Mouse (Mus musculus) limb, embryonic 14.5 days (tissue): ENCODE measurements at regions not wholly inside any gene's neighbourhood (a gene's known extent, or its start where the extent isn't known, plus 50 kb on each side); places are given as distances from the start of the nearest gene placed in this dataset.

Experiments used
- ATAC-seq: fragments of 200-750 bp; cut with Nextera tagmentation; 2 replicates; pipeline ENCODE4 v1.8.0; 2017; ENCODE audit warnings: low read depth, moderate number of reproducible peaks, moderate TSS enrichment; ENCODE audit not compliant: low FRiP score
- DNase-seq: peaks from one replicate; pipeline ENCODE4 v3.0.0-alpha.2; 2015; ENCODE audit warnings: low spot score
- H3K27ac ChIP-seq: fragments of 300-500 bp; sonication (generic); replicated peaks from 2 replicates; pipeline ENCODE4 v1.5.1; 2014; ENCODE audit warnings: low read depth, mild to moderate bottlenecking, low read length, moderate library complexity, mixed read lengths
- H3K27me3 ChIP-seq: fragments of 300-500 bp; sonication (generic); 2 replicates; pipeline ENCODE4 v1.6.1; 2014; ENCODE audit warnings: low read length, mixed read lengths; ENCODE audit not compliant: control insufficient read depth, insufficient read depth
- H3K36me3 ChIP-seq: fragments of 300-500 bp; sonication (generic); 2 replicates; pipeline ENCODE4 v1.6.1; 2014; ENCODE audit warnings: mild to moderate bottlenecking, low read length, moderate library complexity, mixed read lengths; ENCODE audit not compliant: control insufficient read depth, insufficient read depth
- H3K4me1 ChIP-seq: fragments of 300-500 bp; sonication (generic); 2 replicates; pipeline ENCODE4 v1.6.1; 2014; ENCODE audit warnings: antibody characterized with exemption, low read length, mixed read lengths; ENCODE audit not compliant: control insufficient read depth, insufficient read depth
- H3K4me2 ChIP-seq: fragments of 300-500 bp; sonication (generic); replicated peaks from 2 replicates; pipeline ENCODE4 v1.6.1; 2014; ENCODE audit warnings: low read depth, mild to moderate bottlenecking, low read length, moderate library complexity; ENCODE audit not compliant: severe bottlenecking
- H3K4me3 ChIP-seq: fragments of 300-500 bp; sonication (generic); replicated peaks from 2 replicates; pipeline ENCODE4 v1.5.1; 2014; ENCODE audit warnings: low read length
- H3K9ac ChIP-seq: fragments of 300-500 bp; sonication (generic); 2 replicates; pipeline ENCODE4 v1.6.1; 2014; ENCODE audit warnings: mild to moderate bottlenecking, low read depth, low read length, moderate library complexity; ENCODE audit not compliant: severe bottlenecking
- H3K9me3 ChIP-seq: fragments of 300-500 bp; sonication (generic); 2 replicates; pipeline ENCODE4 v1.6.1; 2016; ENCODE audit warnings: low read length; ENCODE audit not compliant: control insufficient read depth
- POLR2A ChIP-seq: fragments of 200-500 bp; IDR thresholded peaks from 2 replicates; pipeline ENCODE4 v1.8.0; 2012; ENCODE audit warnings: inconsistent platforms, mild to moderate bottlenecking, moderate library complexity, borderline replicate concordance; ENCODE audit not compliant: insufficient read depth, insufficient read length; ENCODE audit errors: extremely low read depth
- WGBS: fragments of 180-500 bp; shearing (Covaris S2); extraction: QIAGEN DNeasy Blood & Tissue Kit; methylation state at CpG from one replicate; pipeline ENCODE4 v1.1.7; 2014; 5-methylcytosine and 5-hydroxymethylcytosine counted together

GRCm38 (mm10) chrX:12447962-12448361, 139.6 kb upstream of the Atp6ap2 start:
- DNase-seq (no peak), ATAC-seq (no peak)
- no peak overlapping the region for H3K9ac ChIP-seq
- H3K9me3 ChIP-seq: no peaks in the 10 kb centered on the region
- H3K4me1 ChIP-seq: no peaks in the 10 kb centered on the region
- H3K4me2 ChIP-seq: no peak overlapping the region
- no peaks in the 10 kb centered on the region for H3K36me3 ChIP-seq
- no peak overlapping the region for H3K4me3 ChIP-seq
- no peaks in the 10 kb centered on the region; the same call in 1 of the 2 replicates for H3K27me3 ChIP-seq
- H3K27ac ChIP-seq: no peak overlapping the region
- TF ChIP-seq POLR2A: no peak

GRCm38 (mm10) chrX:12449688-12450087, 137.9 kb upstream of the Atp6ap2 start:
- no peaks in the 10 kb centered on the region for H3K4me1 ChIP-seq
- DNase-seq (no peak), ATAC-seq (no peak)
- TF ChIP-seq POLR2A: no peak
- no peak overlapping the region for H3K4me3 ChIP-seq
- H3K27me3 ChIP-seq: no peaks in the 10 kb centered on the region; the same call in 1 of the 2 replicates
- H3K9ac ChIP-seq: no peak overlapping the region
- no peak overlapping the region for H3K27ac ChIP-seq
- H3K36me3 ChIP-seq: no peaks in the 10 kb centered on the region
- no peaks in the 10 kb centered on the region for H3K9me3 ChIP-seq
- no peak overlapping the region for H3K4me2 ChIP-seq
- WGBS: 90% methylated on average over 3 of the region's 3 CpGs

- Histone ChIP-seq H3K27me3 (no peaks in the 10 kb centered on the region; the same call in 1 of the 2 replicates), H3K4me1 (no peaks in the 10 kb centered on the region), H3K4me3 (no peak overlapping the region), H3K36me3 (no peaks in the 10 kb centered on the region), H3K4me2 (no peak overlapping the region), H3K9ac (no peak overlapping the region), H3K27ac (no peak overlapping the region), H3K9me3 (no peaks in the 10 kb centered on the region)
- DNase-seq (no peak), ATAC-seq (no peak)
- TF ChIP-seq POLR2A: no peak
- WGBS: 83% methylated on average over 8 of the region's 8 CpGs
Observed at GRCm38 (mm10) chrX:12452979-12453769, 134.4 kb upstream of the Atp6ap2 start.

GRCm38 (mm10) chrX:12461657-12462056, 125.9 kb upstream of the Atp6ap2 start:
- Histone ChIP-seq H3K9me3 (no peaks in the 10 kb centered on the region), H3K36me3 (no peaks in the 10 kb centered on the region), H3K4me3 (no peak overlapping the region), H3K4me1 (peaks cover under 1% of the 10 kb centered on the region; the same call in 1 of the 2 replicates), H3K9ac (no peak overlapping the region), H3K27me3 (no peaks in the 10 kb centered on the region), H3K27ac (no peak overlapping the region), H3K4me2 (no peak overlapping the region)
- TF ChIP-seq POLR2A: no peak
- ATAC-seq (no peak), DNase-seq (no peak)
- 61% methylated on average over 2 of the region's 2 CpGs for WGBS

- H3K27ac ChIP-seq: no peak overlapping the region
- H3K4me1 ChIP-seq: peaks cover 12% of the 10 kb centered on the region; the same call in 1 of the 2 replicates
- DNase-seq: no peak
- H3K36me3 ChIP-seq: no peaks in the 10 kb centered on the region
- no peak for ATAC-seq
- 54% methylated on average over 11 of the region's 11 CpGs for WGBS
- H3K4me3 ChIP-seq: no peak overlapping the region
- H3K27me3 ChIP-seq: no peaks in the 10 kb centered on the region
- no peak for TF ChIP-seq POLR2A
- no peak overlapping the region for H3K4me2 ChIP-seq
- H3K9ac ChIP-seq: no peak overlapping the region
- no peaks in the 10 kb centered on the region for H3K9me3 ChIP-seq
Observed at GRCm38 (mm10) chrX:12462936-12463647, 124.5 kb upstream of the Atp6ap2 start.
